Mouse (Mus musculus) monocyte, adult 5-6 weeks (primary cell): ENCODE data around the gene Actbl2. TPM values are rescaled to one million over a fixed set of nuclear protein-coding genes. Genes with fewer than 3 reads are reported as not detected.

Experiments
- ATAC-seq: fragments of 153-309, 156-312 bp; replicated peaks from 2 replicates; pipeline ENCODE4 v1.8.0; 2017; ENCODE audit warnings: mild to moderate bottlenecking; ENCODE audit not compliant: low TSS enrichment, insufficient number of reproducible peaks, severe bottlenecking, poor library complexity, low FRiP score
- total RNA-seq: library from RNA; stranded (forward); fragments of 200-1000, 200-491, 200-594 nt; gene quantifications from 3 replicates; pipeline ENCODE4 v1.2.3, GENCODE M21; 2017

The Actbl2 gene
- total RNA-seq, 1 experiment from 2014 or later, result not detected

- ATAC-seq, result no peak
Measured at GRCm38 (mm10) chr13:111265231-111266000, 10.6 kb downstream of the Actbl2 start.

- no peak for ATAC-seq
Measured at GRCm38 (mm10) chr13:111266855-111267254, 12.0 kb downstream of the Actbl2 start.

- ATAC-seq, result no peak
Measured at GRCm38 (mm10) chr13:111268992-111269391, 14.2 kb downstream of the Actbl2 start.

GRCm38 (mm10) chr13:111269789-111270335 lies 15.0 kb downstream of the Actbl2 start:
- ATAC-seq, result no peak

- no peak for ATAC-seq
Measured at GRCm38 (mm10) chr13:111271868-111272267, 17.1 kb downstream of the Actbl2 start.

- ATAC-seq, result peak; percentile 61
Measured at GRCm38 (mm10) chr13:111286461-111287385, 31.9 kb downstream of the Actbl2 start.

- ATAC-seq, result no peak
Measured at GRCm38 (mm10) chr13:111291161-111291957, 36.5 kb downstream of the Actbl2 start.

GRCm38 (mm10) chr13:111291958-111292493 lies 37.2 kb downstream of the Actbl2 start:
- no peak for ATAC-seq

GRCm38 (mm10) chr13:111293478-111293877 lies 38.7 kb downstream of the Actbl2 start:
- ATAC-seq, result no peak

- ATAC-seq, result no peak
Measured at GRCm38 (mm10) chr13:111294965-111295494, 40.2 kb downstream of the Actbl2 start.

GRCm38 (mm10) chr13:111296029-111296428 lies 41.2 kb downstream of the Actbl2 start:
- ATAC-seq, result no peak

GRCm38 (mm10) chr13:111297614-111298013 lies 42.8 kb downstream of the Actbl2 start:
- no peak for ATAC-seq

GRCm38 (mm10) chr13:111299145-111299713 lies 44.4 kb downstream of the Actbl2 start:
- no peak for ATAC-seq

- no peak for ATAC-seq
Measured at GRCm38 (mm10) chr13:111300846-111301245, 46.0 kb downstream of the Actbl2 start.

- no peak for ATAC-seq
Measured at GRCm38 (mm10) chr13:111301431-111301830, 46.6 kb downstream of the Actbl2 start.

GRCm38 (mm10) chr13:111304194-111304593 lies 49.4 kb downstream of the Actbl2 start:
- ATAC-seq, result no peak

GRCm38 (mm10) chr13:111304736-111305135 lies 49.9 kb downstream of the Actbl2 start:
- ATAC-seq, result no peak
